Mouse (Mus musculus) common myeloid progenitor, adult 5-6 weeks (primary cell): Measurements from ENCODE around the gene Phf3. TPM values are rescaled to one million over a fixed set of nuclear protein-coding genes. Genes with fewer than 3 reads are reported as not detected.
A peak's percentile ranks its signal among the peaks of the same experiment; 100 is the strongest.

Experiments
- ATAC-seq: replicated peaks from 2 replicates; pipeline ENCODE4 v1.8.0; 2016; ENCODE audit warnings: low read depth, mild to moderate bottlenecking, moderate TSS enrichment, inconsistent platforms; ENCODE audit not compliant: poor library complexity, severe bottlenecking
- total RNA-seq: library from RNA; stranded (forward); fragments of 200-1000, 187-1606 nt; gene quantifications from 2 replicates; pipeline ENCODE4 v1.2.3, GENCODE M21; 2017

Phf3 gene
- total RNA-seq, 1 experiment from 2014 or later = 155 TPM

DNA sequence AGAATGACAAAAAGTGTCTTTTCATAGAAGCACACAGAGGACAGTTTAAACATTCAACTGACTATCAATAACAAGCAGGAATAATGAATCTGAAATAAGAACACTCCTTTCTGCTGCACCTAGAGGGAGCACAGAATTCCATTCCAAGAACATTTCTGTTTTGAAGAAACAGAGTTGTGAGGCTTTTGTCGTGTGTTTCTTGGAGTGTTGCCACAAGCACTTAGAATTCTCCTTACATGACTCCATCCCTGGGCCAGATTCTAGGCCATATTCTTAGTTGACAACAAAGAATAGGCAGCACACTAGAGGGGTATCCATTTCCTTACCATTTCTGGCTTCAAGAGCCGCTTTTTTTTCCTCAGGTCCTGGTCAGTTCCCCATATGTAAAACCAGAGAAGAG, 97.5 kb downstream of the Phf3 start:
- no peak for ATAC-seq

DNA sequence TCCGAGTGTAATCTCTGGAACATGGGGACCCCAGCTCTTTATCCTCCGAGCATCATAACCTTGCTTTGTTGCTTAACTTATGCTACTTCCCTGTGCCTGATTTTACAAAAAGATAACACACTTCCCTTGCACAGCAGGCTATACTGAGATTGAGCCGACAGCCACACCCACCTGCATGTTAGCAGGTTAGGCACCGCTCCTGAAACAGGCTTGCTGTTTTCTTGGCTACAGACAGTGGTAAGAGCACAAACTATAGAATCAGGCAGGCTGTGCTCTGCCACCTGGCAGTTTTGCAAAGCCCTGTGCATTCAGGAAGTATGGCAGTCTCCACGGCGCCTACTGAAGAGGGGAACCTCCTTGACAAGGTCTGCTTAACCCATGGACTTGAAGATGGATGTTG, 100.1 kb downstream of the Phf3 start:
- ATAC-seq = no peak

DNA sequence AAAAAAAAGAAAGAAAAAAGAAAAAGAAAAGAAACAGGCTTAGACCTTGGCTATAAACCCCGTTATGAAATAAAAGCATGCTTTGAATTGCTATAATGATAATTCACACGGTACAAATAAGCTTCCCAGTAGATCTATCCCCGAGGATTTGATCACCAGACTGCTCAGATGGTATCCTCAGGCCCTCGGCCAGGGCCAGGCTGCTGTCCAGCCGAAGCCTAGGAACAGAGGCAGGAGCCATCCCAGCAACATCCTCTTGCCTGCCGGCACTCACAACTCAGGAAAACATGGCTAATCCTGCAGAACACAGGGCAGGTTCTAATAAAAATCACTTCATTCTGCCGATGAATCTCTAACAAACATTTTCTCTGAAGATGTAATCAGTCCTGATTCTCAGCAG, 100.9 kb downstream of the Phf3 start:
- ATAC-seq = no peak

DNA sequence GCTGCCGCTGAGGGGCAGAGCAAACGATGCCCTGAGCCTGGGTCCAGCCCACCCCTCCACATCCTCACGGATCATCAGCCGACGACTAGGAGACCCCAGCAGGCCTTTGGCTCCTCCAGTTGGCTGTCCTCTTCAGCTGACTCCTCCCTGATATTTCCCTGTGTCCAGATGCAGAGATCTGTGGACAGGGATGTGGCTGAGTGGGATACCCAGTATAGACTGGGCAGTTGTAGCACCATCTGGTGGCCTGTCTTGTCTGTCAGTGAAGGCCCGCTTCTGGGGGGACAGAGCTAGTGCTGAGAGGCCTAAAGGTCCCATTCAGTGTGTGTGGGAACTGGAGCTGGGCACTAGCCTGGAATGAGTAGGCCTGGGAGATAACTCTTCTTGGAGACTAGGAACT, 101.9 kb downstream of the Phf3 start:
- no peak for ATAC-seq

DNA sequence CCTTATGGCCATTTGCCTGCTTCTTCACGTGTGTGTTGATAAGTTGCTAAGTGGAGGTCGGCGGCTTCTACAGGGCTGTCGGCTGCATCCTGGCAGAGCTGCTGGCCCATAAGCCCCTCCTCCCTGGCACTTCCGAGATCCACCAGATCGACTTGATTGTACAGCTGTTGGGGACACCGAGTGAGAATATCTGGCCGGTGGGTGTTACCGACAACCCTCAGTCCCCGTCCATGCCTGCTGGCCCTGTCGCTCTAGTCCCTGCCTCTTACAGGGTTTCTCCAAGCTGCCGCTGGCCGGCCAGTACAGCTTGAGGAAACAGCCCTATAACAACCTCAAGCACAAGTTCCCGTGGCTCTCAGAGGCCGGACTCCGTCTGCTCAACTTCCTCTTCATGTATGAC, 103.1 kb downstream of the Phf3 start:
- ATAC-seq = peak; percentile 36

DNA sequence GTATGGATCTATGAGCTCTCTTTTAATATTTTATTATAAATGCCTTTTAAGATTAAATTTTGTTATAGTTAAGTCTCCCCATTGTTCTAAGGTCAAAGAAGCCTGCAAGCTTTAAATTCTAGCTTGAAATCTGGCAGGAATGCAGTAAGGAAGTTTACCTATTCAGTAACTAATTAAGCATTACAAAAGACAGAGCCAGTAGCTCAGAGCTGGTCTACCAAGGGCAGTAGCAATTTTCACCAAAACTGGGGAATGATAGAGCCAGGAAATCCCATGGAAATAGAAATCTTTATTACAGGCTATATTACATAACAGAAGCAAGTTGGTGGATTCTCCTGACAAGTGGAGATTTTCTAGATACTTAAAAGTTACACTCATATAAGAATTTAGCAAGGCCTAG, 116.9 kb downstream of the Phf3 start:
- no peak for ATAC-seq

DNA sequence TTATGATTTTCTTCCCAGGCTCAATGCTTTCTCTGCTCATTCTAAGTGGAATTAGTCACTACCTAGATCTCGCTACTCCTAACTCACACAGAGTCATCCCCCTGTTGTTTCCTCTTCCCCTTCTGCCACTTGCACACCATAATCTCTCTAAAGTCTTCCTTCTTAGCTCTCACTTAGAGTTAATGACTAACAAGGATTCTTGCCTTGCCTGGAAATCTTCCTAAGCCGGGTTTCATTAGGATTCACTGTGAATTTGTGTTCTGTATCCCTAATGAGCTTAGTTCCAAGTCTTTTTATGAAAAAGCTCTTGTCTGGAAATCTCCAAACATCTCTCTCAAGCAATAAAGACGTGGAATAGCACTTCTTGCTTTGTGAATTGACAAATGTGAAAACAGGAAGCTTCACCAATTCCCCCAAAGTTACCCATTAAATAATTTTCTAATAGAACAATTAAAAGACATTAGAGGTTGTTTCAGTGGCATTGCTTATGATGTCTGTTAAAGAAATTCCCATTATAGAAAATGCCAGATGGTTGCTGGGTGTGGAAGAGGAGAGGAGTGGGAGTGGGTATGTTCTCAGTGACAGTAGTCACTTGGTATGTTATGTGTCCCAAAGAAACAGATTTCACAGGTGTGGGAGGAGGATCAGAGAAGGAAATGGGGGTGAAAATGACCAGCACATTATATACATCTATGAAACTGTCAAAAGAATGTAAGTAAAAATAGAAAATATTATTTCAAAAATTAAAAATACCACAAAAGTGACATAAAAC, 118.1 kb downstream of the Phf3 start:
- ATAC-seq = no peak

Other genes with a start within 250 kb of the Phf3 start
- gene AC153137.1, start 104.0 kb upstream of the Phf3 start, total RNA-seq = not detected in 2 replicates